Mouse (Mus musculus) cortical plate, adult 2 months (tissue): ENCODE measurements around the gene Thpo. TPM values are rescaled to one million over a fixed set of nuclear protein-coding genes. Genes with fewer than 3 reads are reported as not detected.

ENCODE experiments used
- H3K27ac ChIP-seq: fragments of 200-500 bp; 2 replicates; pipeline ENCODE4 v1.5.1; 2012; ENCODE audit warnings: low read length, control low read depth, inconsistent platforms; ENCODE audit not compliant: insufficient read depth
- H3K4me1 ChIP-seq: fragments of 200-500 bp; 2 replicates; pipeline ENCODE4 v1.6.1; 2011; ENCODE audit warnings: low read length; ENCODE audit not compliant: control insufficient read depth, insufficient read depth
- H3K4me3 ChIP-seq: fragments of 200-500 bp; 2 replicates; pipeline ENCODE4 v1.5.1; 2011; ENCODE audit warnings: mild to moderate bottlenecking, low read length, control low read depth; ENCODE audit not compliant: insufficient read depth
- CTCF ChIP-seq: fragments of 200-500 bp; IDR thresholded peaks from 2 replicates; pipeline ENCODE4 v1.5.1; 2011; ENCODE audit warnings: mild to moderate bottlenecking, control low read depth, low read length; ENCODE audit not compliant: insufficient read depth; ENCODE audit errors: extremely low read depth
- POLR2A ChIP-seq: fragments of 200-500 bp; IDR thresholded peaks from 2 replicates; pipeline ENCODE4 v1.6.1; 2011; ENCODE audit warnings: mild to moderate bottlenecking, low read length, control low read depth; ENCODE audit not compliant: insufficient read depth; ENCODE audit errors: extremely low read depth
- polyA plus RNA-seq: library from polyadenylated mRNA; depleted of rRNA; stranded (reverse); fragments of >200 nt; gene quantifications from 2 replicates; pipeline ENCODE4 v1.2.3, GENCODE M21; 2012; rRNA removed

Thpo gene
- polyA plus RNA-seq, 1 experiment = 20.6 TPM

DNA sequence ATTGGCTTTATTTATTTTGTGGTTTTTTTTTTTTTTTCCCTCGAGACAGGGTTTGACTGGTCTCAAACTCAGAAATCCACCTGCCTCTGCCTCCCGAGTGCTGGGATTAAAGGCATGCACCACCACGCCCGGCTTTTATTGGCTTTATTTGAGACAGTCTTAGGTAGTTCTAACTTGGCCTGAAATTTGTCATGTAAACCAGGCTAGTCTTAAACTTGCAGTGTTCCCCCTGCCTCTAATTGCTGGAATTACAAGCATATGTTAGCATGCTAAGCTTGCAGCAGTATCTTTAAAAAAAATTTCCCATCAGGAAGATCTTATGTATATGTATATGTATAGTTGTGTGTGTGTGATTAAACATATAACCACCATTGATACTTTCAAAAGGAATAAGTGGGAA lies 57.6 kb downstream of the Thpo start:
- Histone ChIP-seq H3K27ac (no peak overlapping the region), H3K4me1 (peaks cover 6% of the 10 kb centered on the region; the same call in 1 of the 2 replicates), H3K4me3 (no peak overlapping the region)
- no peak for TF ChIP-seq POLR2A
- TF ChIP-seq CTCF = no peak

- Histone ChIP-seq H3K4me1 (peaks cover 6% of the 10 kb centered on the region; the same call in 1 of the 2 replicates), H3K4me3 (no peak overlapping the region), H3K27ac (no peak overlapping the region)
- TF ChIP-seq CTCF = no peak
- TF ChIP-seq POLR2A = no peak
Observed at GRCm38 (mm10) chr16:20675213-20675612, 59.1 kb downstream of the Thpo start.

Other genes with a start within 250 kb of the Thpo start
- 49.1 and 50.4 TPM in 2 replicates for gene Eif2b5, start 235.7 kb downstream of the Thpo start, polyA plus RNA-seq
- 41.7 and 42.5 TPM in 2 replicates for gene Dvl3, start 217.5 kb downstream of the Thpo start, polyA plus RNA-seq
- 1,329 and 1,383 TPM in 2 replicates for gene Ap2m1, start 199.0 kb downstream of the Thpo start, polyA plus RNA-seq
- 78.5 and 83.5 TPM in 2 replicates for gene Abcf3, start 185.9 kb downstream of the Thpo start, polyA plus RNA-seq
- 102 and 119 TPM in 2 replicates for gene Vwa5b2, start 145.0 kb downstream of the Thpo start, polyA plus RNA-seq
- 2.5 and 3.1 TPM in 2 replicates for gene Eef1akmt4, start 122.9 kb downstream of the Thpo start, polyA plus RNA-seq
- not detected in 2 replicates for gene Gm49333, start 122.9 kb downstream of the Thpo start, polyA plus RNA-seq
- gene Alg3, start 122.8 kb downstream of the Thpo start, polyA plus RNA-seq = 16.4 and 18.3 TPM in 2 replicates
- gene Camk2n2, start 113.2 kb downstream of the Thpo start, polyA plus RNA-seq = 188 and 191 TPM in 2 replicates
- gene Ece2, start 104.7 kb downstream of the Thpo start, polyA plus RNA-seq = 25.4 and 28.3 TPM in 2 replicates
- gene Psmd2, start 82.9 kb downstream of the Thpo start, polyA plus RNA-seq = 173 TPM in 2 replicates
- 157 and 158 TPM in 2 replicates for gene Eif4g1, start 66.2 kb downstream of the Thpo start, polyA plus RNA-seq
- gene Fam131a, start 41.3 kb downstream of the Thpo start, polyA plus RNA-seq = 316 and 358 TPM in 2 replicates
- gene Polr2h, start 16.8 kb downstream of the Thpo start, polyA plus RNA-seq = 52.5 and 53.1 TPM in 2 replicates
- 122 and 132 TPM in 2 replicates for gene Clcn2, start 16.8 kb downstream of the Thpo start, polyA plus RNA-seq
- 71.8 and 94.6 TPM in 2 replicates for gene Chrd, start 1.4 kb downstream of the Thpo start, polyA plus RNA-seq